Mouse (Mus musculus): ENCODE measurements around the gene Pde6h.

DNA sequence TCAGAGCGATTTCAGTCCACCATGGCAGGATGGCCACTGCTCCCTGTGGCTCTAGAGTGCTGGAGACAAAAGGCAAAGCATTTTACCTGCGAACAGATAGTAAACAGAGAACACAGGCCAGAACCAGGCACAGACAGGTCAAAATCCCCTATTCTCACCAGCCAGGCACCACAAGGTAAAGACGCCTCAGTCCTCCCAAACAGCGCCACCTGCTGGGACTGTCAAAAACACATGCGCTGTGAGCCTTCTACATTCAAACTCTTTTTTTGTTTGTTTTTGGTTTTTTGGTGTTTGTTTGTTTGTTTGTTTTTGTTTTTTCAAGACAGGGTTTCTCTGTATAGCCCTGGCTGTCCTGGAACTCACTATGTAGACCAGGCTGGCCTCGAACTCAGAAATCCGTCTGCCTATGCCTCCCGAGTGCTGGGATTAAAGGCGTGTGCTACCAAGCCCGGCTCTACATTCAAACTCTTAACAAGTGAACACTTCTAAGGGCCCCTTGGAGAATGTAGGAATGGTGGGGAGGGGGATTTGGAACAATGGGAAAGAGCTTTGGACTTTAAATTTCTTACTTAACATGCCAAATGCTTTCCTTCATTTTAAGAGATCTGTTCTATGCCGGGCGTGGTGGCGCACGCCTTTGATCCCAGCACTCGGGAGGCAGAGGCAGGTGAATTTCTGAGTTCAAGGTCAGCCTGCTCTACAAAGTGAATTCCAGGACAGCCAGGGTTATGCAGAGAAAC is 76.2 kb downstream of the Pde6h start:
- TF ChIP-seq CTCF (IDR thresholded peaks at IDR 0.05) (peak; percentile 52), EP300 (IDR thresholded peaks at IDR 0.05) (no peak)
